Mouse (Mus musculus) olfactory bulb, adult 2 months (tissue): ENCODE measurements at regions not wholly inside any gene's neighbourhood (a gene's known extent, or its start where the extent isn't known, plus 50 kb on each side); places are given as distances from the start of the nearest gene placed in this dataset.

Experiments
- H3K27ac ChIP-seq: fragments of 200-500 bp; 2 replicates; pipeline ENCODE4 v1.5.1; 2012; ENCODE audit warnings: low read depth, low read length; ENCODE audit not compliant: insufficient read depth
- H3K4me1 ChIP-seq: fragments of 200-500 bp; 2 replicates; pipeline ENCODE4 v1.6.1; 2012; ENCODE audit warnings: low read length; ENCODE audit not compliant: control insufficient read depth, insufficient read depth
- H3K4me3 ChIP-seq: fragments of 200-500 bp; 2 replicates; pipeline ENCODE4 v1.5.1; 2012; ENCODE audit warnings: mild to moderate bottlenecking, low read depth, low read length, moderate library complexity; ENCODE audit not compliant: insufficient read depth
- CTCF ChIP-seq: fragments of 200-500 bp; IDR thresholded peaks from 2 replicates; pipeline ENCODE4 v1.5.1; 2012; ENCODE audit warnings: low read depth, mild to moderate bottlenecking, low read length, moderate library complexity; ENCODE audit not compliant: insufficient read depth
- POLR2A ChIP-seq: fragments of 200-500 bp; IDR thresholded peaks from 2 replicates; pipeline ENCODE4 v1.6.1; 2012; ENCODE audit warnings: mild to moderate bottlenecking, low read depth, low read length, moderate library complexity; ENCODE audit not compliant: insufficient read depth
- WGBS: fragments of 180-500 bp; shearing (Covaris S2); methylation state at CpG from one replicate; pipeline ENCODE4 v1.1.7; 2018; 5-methylcytosine and 5-hydroxymethylcytosine counted together

- Histone ChIP-seq H3K27ac (no peak overlapping the region), H3K4me1 (no peaks in the 10 kb centered on the region), H3K4me3 (no peak overlapping the region)
- TF ChIP-seq CTCF (no peak), POLR2A (no peak)
- 93% methylated on average over 3 of the region's 3 CpGs for WGBS
Observed at GRCm38 (mm10) chr1:158085856-158086255, 270.3 kb downstream of the Brinp2 start.

- Histone ChIP-seq H3K4me1 (no peaks in the 10 kb centered on the region), H3K4me3 (no peak overlapping the region), H3K27ac (no peak overlapping the region)
- TF ChIP-seq CTCF (no peak), POLR2A (no peak)
- 77% methylated on average over 4 of the region's 4 CpGs for WGBS
Observed at GRCm38 (mm10) chr1:158097500-158097899, 258.6 kb downstream of the Brinp2 start.

- no peak overlapping the region for H3K4me3 ChIP-seq
- H3K27ac ChIP-seq, result no peak overlapping the region
- no peaks in the 10 kb centered on the region for H3K4me1 ChIP-seq
- WGBS, result 90% methylated on average over 2 of the region's 2 CpGs
- TF ChIP-seq CTCF (no peak), POLR2A (no peak)
Observed at GRCm38 (mm10) chr1:158119708-158120107, 236.4 kb downstream of the Brinp2 start.

GRCm38 (mm10) chr1:158124902-158125301, 231.2 kb downstream of the Brinp2 start:
- TF ChIP-seq POLR2A, result no peak
- TF ChIP-seq CTCF, result no peak
- no peak overlapping the region for H3K4me3 ChIP-seq
- 82% methylated on average over 3 of the region's 3 CpGs for WGBS
- H3K27ac ChIP-seq, result no peak overlapping the region
- no peaks in the 10 kb centered on the region for H3K4me1 ChIP-seq

GRCm38 (mm10) chr1:158126272-158126671, 229.9 kb downstream of the Brinp2 start:
- Histone ChIP-seq H3K4me1 (no peaks in the 10 kb centered on the region), H3K4me3 (no peak overlapping the region), H3K27ac (no peak overlapping the region)
- WGBS, result 77% methylated on average over 2 of the region's 2 CpGs
- TF ChIP-seq POLR2A (no peak), CTCF (no peak)

GRCm38 (mm10) chr1:158129243-158129770, 226.8 kb downstream of the Brinp2 start:
- Histone ChIP-seq H3K4me1 (no peaks in the 10 kb centered on the region), H3K4me3 (no peak overlapping the region), H3K27ac (no peak overlapping the region)
- TF ChIP-seq POLR2A, result no peak
- no peak for TF ChIP-seq CTCF
- 92% methylated on average over 3 of the region's 3 CpGs for WGBS

- no peak overlapping the region for H3K27ac ChIP-seq
- WGBS, result 16% methylated on average over 3 of the region's 3 CpGs
Observed at GRCm38 (mm10) chr1:158147525-158147924, 208.6 kb downstream of the Brinp2 start.

GRCm38 (mm10) chr1:158148035-158148434, 208.1 kb downstream of the Brinp2 start:
- 66% methylated on average over 5 of the region's 5 CpGs for WGBS

More at GRCm38 (mm10) chr1:158147525-158147924, 208.6 kb downstream of the Brinp2 start:
- TF ChIP-seq POLR2A (no peak), CTCF (no peak)
- H3K4me3 ChIP-seq, result no peak overlapping the region
- H3K4me1 ChIP-seq, result peaks cover 2% of the 10 kb centered on the region; the same call in 1 of the 2 replicates

GRCm38 (mm10) chr1:158161111-158161510, 195.0 kb downstream of the Brinp2 start:
- Histone ChIP-seq H3K4me1 (no peaks in the 10 kb centered on the region), H3K4me3 (no peak overlapping the region), H3K27ac (no peak overlapping the region)
- WGBS, result 54% methylated on average over 2 of the region's 2 CpGs
- no peak for TF ChIP-seq CTCF
- TF ChIP-seq POLR2A, result no peak

More at GRCm38 (mm10) chr1:158148035-158148434, 208.1 kb downstream of the Brinp2 start:
- H3K4me3 ChIP-seq, result no peak overlapping the region
- peaks cover 2% of the 10 kb centered on the region; the same call in 1 of the 2 replicates for H3K4me1 ChIP-seq
- TF ChIP-seq CTCF (no peak), POLR2A (no peak)
- no peak overlapping the region for H3K27ac ChIP-seq

- Histone ChIP-seq H3K4me1 (no peaks in the 10 kb centered on the region), H3K4me3 (no peak overlapping the region), H3K27ac (no peak overlapping the region)
- TF ChIP-seq CTCF (no peak), POLR2A (no peak)
- WGBS, result 25% methylated on average over 6 of the region's 6 CpGs
Observed at GRCm38 (mm10) chr1:158161533-158161932, 194.6 kb downstream of the Brinp2 start.
